Mouse (Mus musculus) urinary bladder, postnatal 14 days (tissue): ENCODE measurements around the gene Nkx2-3.

Source experiments
- DNase-seq: peaks from one replicate; pipeline ENCODE4 v3.0.0; 2021; ENCODE audit warnings: low spot score

Nkx2-3 gene

DNA sequence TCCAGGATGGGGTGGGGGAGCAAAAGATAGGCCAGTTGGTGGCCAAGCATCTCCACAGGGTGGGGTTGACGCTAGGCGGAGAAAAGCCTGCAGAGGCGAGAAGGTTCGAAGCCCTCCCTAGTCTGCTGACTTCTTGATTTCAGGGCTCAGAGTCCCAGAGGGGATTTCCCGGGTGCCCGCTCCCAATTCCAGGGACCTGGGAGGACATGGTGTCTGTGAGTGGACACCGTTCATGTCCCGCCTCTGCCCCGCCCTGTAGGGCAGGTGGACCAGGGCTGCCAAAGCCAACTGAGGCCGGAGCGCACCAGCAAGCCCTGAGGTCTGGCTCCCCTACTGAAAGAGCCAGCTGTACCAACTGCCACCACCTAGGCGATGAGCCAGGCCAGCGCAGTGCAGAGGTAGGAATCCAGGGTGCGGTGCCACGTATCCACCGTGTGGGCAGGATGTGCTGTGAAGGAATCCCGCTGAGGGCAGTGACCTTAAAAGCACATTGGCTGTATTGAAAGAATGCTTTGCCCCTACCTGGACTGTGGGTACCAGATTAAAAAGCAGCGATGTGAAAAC lies 7.9 kb downstream of the Nkx2-3 start:
- no peak for DNase-seq

DNA sequence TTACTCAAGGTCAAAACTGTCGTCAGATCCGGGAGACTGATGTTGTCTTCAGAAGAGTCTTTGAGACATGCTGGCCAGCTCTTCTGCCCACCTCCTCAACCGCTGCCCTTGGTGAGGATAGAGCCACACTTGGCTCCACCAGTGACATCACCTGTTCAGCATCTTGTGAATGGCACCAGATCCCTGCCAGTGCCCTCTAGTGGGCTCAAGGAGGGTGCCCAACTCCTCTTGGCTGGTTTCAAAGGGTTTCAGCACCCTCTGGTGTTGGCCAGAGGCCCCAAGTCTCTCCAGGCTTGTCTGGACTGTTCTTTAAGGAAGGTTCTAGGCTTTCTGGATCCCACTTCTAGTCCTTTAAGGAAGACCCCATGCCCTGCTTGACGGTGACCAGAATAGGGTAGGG lies 11.8 kb downstream of the Nkx2-3 start:
- peak; percentile 64 for DNase-seq

DNA sequence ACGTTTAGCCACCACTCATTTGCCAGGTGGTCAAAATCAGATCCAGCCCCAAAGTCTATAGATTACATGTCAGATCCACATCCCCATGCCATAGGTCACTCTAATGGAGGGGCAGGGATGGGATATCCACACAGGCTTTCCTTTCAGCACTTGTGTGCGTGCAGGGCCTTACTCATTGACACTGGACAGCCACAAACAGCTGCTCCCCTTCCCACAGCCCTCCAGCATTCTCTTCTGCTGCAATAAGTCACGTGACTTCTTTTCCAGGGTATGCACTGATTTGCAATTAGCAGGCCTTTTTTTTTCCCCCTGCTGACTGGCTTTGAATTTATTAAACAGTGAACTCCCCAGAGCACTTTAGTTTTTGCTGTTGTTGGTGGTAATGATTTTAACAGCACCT lies 14.0 kb downstream of the Nkx2-3 start:
- no peak for DNase-seq

- no peak for DNase-seq
Measured at GRCm38 (mm10) chr19:43627345-43627744, 15.2 kb downstream of the Nkx2-3 start.

- no peak for DNase-seq
Measured at GRCm38 (mm10) chr19:43629088-43629487, 17.0 kb downstream of the Nkx2-3 start.

- DNase-seq: peak; percentile 88
Measured at GRCm38 (mm10) chr19:43630466-43631251, 18.5 kb downstream of the Nkx2-3 start.

GRCm38 (mm10) chr19:43641833-43642232 lies 29.7 kb downstream of the Nkx2-3 start:
- peak; percentile 72 for DNase-seq

DNA sequence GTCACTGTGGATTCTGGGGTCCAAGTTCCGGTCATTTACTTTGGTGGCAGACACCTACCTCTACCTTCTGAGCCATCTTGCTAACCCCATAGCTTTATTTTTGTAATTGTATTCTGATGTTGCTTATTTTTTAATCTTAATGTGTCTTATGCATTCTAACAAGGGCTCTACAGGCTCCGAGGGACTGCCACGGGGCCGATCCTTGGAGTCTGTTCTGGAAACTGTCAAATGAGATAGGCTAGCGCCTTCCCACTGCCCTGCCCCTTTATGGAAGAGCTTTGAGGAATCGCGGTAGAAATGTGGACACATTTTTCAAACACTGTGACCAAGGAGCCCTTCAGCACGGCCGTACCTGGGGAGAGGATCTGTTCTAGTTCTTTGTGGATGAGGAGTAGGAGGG lies 30.7 kb downstream of the Nkx2-3 start:
- DNase-seq: no peak

GRCm38 (mm10) chr19:43645508-43645907 lies 33.4 kb downstream of the Nkx2-3 start:
- DNase-seq: no peak

- DNase-seq: no peak
Measured at GRCm38 (mm10) chr19:43646852-43647251, 34.7 kb downstream of the Nkx2-3 start.

GRCm38 (mm10) chr19:43647261-43647660 lies 35.1 kb downstream of the Nkx2-3 start:
- no peak for DNase-seq

DNA sequence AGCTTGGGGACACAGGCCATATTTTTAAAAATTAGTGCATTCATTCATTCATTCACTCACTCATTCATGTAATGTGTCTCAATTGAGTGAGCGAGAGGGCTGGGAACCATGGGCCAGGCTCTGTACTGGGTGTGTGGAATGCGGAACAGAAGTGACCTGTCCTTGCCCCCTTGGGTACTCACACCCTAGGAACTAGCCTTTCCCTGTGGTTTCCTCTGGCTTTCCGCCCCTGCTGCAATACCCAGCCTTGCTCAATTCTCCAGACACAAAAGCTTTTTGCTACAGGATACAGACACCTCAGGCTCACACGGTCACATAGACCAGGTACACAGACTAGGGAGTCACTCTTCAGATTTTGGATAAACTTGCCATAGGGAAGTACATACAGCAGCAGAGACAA lies 36.2 kb downstream of the Nkx2-3 start:
- no peak for DNase-seq

DNA sequence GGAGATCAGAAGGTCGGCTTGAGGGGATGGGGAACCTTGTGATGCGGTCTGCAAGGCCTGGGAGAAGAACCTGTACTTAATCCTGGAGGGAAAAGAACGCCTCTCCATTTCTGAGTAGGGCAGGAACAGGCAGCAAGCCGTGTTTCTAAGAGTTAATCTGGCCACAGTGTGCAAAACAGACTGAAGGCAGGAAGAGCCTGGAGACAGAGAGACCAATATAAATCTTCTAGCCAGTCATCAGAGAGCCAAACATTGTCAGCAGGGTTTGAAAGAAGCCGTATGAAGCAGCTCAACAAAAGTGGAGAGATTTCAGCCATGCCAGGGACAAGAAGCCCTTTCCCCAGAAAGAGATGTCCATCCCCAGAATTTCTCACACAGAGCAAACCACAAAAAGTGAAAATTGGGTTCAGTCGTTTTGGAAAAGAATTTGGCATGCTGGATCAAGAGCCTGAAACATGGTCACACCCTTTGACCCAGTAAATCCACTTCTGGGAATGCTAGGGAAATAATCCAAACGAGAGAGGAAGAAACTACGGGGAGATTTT lies 39.2 kb downstream of the Nkx2-3 start:
- no peak for DNase-seq

DNA sequence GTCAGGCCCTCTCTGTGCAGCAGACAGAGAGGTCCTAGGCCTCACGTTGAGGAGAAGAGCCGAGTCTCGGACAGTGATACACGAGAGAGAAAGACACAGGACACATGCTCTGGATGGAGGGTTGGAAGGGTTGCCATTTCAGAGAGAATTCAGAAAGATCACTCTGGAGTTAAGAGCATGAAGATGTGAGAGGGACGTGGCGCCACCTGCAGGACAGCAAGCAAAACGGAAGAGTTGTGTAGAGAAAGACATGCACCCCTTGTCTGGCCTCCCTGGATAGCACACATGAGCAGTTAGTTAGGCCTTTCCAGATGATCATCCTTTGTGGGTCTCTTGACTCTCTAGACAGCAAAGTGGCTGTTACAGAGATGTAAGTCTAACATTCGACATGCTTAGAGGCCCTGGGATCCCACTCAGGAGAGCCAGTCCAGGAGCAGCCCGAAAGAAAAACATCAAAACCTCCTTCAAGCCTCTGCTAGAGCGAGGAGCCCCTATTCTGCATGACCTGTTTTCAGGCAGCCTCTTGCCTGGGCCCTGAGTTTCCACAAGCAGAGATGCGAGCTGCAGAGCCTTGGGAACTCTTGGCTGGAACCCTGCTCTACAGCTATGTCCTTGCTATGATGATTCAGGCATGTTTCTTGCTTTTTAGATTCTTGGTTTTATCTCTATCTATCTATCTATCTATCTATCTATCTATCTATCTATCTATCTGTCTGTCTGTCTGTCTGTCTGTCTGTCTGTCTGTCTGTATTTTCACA lies 43.8 kb downstream of the Nkx2-3 start:
- DNase-seq: peak; percentile 81

DNA sequence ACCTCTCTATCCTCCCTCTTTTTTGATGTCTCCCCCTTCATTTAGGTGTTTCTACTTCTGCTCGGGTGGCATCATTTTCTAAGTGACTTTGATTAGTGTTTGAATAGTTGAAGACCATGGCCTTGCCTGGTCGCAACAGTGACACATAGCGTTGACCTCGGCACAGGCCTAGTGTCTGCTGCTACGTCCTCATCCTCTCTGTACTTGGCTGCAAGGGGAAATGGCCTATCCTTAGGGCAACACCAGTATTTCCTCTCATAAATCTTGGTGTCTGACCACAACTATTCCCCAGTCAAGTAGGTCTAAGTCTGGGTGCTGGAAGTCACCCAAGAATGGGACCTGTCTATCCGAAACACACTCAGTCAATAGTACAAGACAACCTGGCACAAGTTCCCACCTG lies 47.5 kb downstream of the Nkx2-3 start:
- DNase-seq: no peak

GRCm38 (mm10) chr19:43660774-43661173 lies 48.6 kb downstream of the Nkx2-3 start:
- DNase-seq: no peak

- DNase-seq: no peak
Measured at GRCm38 (mm10) chr19:43662176-43662967, 50.2 kb downstream of the Nkx2-3 start.

- peak; percentile 34 for DNase-seq
Measured at GRCm38 (mm10) chr19:43663471-43663870, 51.3 kb downstream of the Nkx2-3 start.
